Mouse (Mus musculus) embryonic fibroblast, embryonic 13.5 days (primary cell): Measurements from ENCODE around the gene Pgm2l1. TPM values are rescaled to one million over a fixed set of nuclear protein-coding genes. Genes with fewer than 3 reads are reported as not detected.
A peak's percentile ranks its signal among the peaks of the same experiment; 100 is the strongest.
"Not testable (repeated sequence)": the region's sequence is repeated elsewhere in the genome, so short reads cannot be mapped to it uniquely, and the experiment has no call there.

Source experiments
- H3K27ac ChIP-seq: 2 replicates; pipeline ENCODE4 v1.5.1; 2012; ENCODE audit warnings: low read length, control low read depth, inconsistent platforms; ENCODE audit not compliant: insufficient read depth
- H3K4me1 ChIP-seq: 2 replicates; pipeline ENCODE4 v1.6.1; 2011; ENCODE audit warnings: low read length; ENCODE audit not compliant: control insufficient read depth, insufficient read depth
- H3K4me3 ChIP-seq: 2 replicates; pipeline ENCODE4 v1.5.1; 2011; ENCODE audit warnings: mild to moderate bottlenecking, control low read depth, low read length; ENCODE audit not compliant: insufficient read depth
- CTCF ChIP-seq: IDR thresholded peaks from 2 replicates; pipeline ENCODE4 v1.5.1; 2011; ENCODE audit warnings: mild to moderate bottlenecking, control low read depth, low read length, moderate library complexity, borderline replicate concordance; ENCODE audit not compliant: insufficient read depth
- POLR2A ChIP-seq: IDR thresholded peaks from 2 replicates; pipeline ENCODE4 v1.6.1; 2011; ENCODE audit warnings: low read depth, mild to moderate bottlenecking, control low read depth, low read length, moderate library complexity
- polyA plus RNA-seq: library from polyadenylated mRNA; stranded (reverse); fragments of >200 nt; gene quantifications from 2 replicates; pipeline ENCODE4 v1.2.4, GENCODE M21; 2011; ENCODE audit warnings: low read depth; ENCODE audit not compliant: missing spikeins, insufficient read length

Pgm2l1 gene
- polyA plus RNA-seq, 1 experiment = 8.6 TPM

DNA sequence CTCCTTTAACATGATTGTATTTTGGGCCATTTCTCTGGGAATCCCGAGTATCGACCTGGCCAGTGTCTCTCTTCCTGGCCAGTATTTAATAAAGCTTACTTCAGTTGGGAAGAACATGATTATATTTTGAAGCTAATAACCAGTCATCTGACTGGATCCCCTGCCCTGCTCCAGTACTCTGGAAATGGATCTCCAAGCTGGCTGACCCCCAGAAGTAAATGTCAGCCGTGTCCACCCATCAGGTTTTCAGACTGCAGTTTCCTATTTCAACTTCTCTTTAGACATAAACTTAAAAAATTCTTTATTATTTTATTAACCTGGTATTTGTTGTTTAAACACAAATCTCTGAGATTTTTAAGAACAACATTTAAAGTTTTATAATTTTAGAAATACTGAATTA lies 18.0 kb downstream of the Pgm2l1 start:
- Histone ChIP-seq H3K4me3 (no peak overlapping the region), H3K4me1 (no peaks in the 10 kb centered on the region), H3K27ac (no peak overlapping the region)
- no peak for TF ChIP-seq CTCF
- no peak for TF ChIP-seq POLR2A

DNA sequence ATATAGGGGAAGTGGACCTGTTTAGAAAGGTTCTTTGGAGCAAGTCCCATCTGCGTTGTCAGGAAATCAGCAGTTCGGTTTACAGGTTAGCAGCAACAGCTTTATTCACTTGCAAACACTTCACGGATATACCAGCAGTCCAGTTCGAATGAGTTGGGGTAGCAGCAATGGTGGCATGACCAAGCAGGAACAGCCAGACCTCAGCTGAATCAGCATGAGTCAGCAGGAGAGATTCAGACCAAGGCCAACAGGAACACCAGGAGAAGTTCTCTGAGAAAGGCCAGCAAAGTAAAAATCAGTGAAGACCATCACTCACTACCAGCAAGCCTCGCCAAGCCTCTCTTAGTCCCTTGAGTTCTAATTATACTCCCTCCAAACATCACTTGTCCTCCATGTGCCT lies 23.5 kb downstream of the Pgm2l1 start:
- TF ChIP-seq POLR2A (no peak), CTCF (no peak)
- no peak overlapping the region for H3K27ac ChIP-seq
- H3K4me1 ChIP-seq = no peaks in the 10 kb centered on the region
- no peak overlapping the region for H3K4me3 ChIP-seq

DNA sequence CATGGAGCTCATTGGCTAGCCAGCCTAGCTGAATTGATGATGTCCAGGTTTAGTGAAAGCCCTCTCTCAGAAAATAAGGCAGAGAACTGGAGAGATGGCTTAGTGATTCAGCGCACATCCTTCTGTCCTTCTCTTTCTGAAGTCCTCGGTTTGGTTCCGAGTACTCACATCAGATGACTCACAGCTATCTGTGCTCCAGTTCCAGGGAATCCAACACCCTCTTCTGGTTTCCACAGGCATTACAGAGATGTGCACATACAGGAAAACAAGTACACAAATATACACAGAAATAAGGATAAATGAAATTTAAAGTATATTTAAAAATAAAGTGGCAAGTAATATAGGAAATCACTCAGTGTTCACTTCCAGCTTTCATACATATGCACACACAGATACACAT lies 35.2 kb downstream of the Pgm2l1 start:
- Histone ChIP-seq H3K4me1 (no peaks in the 10 kb centered on the region), H3K4me3 (no peak overlapping the region), H3K27ac (no peak overlapping the region)
- TF ChIP-seq POLR2A (no peak), CTCF (no peak)

DNA sequence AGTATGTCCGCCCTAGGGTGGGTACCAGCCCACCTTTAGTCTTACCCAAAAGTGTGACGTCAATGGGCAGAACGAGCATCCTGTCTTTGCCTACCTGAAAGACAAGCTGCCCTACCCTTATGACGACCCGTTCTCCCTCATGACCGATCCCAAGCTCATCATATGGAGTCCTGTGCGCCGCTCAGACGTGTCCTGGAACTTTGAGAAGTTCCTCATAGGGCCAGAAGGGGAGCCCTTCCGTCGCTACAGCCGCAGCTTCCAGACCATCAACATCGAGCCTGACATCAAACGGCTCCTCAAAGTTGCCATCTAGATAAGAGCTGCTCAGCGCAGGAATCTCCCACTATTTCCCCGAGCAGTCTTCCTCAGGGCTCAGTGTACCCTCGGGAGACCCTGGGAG lies 37.7 kb downstream of the Pgm2l1 start:
- not testable (repeated sequence) for H3K4me3 ChIP-seq, H3K27ac ChIP-seq, H3K4me1 ChIP-seq

DNA sequence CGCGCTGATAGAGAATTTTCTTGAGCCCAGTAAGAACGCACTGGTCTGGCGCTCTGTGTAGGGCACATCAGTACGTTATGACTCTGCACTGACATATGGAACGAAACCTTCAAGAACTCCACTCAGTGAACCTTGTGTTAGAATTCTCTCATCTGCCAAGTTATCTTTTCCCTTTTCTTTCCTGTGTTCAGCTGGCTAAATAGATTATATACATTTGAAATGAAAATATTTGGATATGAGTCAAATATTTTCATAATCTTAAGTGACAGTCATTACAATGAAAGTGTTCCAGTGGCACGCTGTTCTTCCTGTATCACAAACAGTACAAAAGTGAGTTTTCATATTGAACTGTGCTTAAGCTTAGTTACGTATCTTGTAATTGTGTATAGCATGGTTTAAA lies 45.2 kb downstream of the Pgm2l1 start:
- no peak overlapping the region for H3K27ac ChIP-seq
- TF ChIP-seq CTCF = no peak
- TF ChIP-seq POLR2A = no peak
- no peaks in the 10 kb centered on the region for H3K4me1 ChIP-seq
- H3K4me3 ChIP-seq = no peak overlapping the region

DNA sequence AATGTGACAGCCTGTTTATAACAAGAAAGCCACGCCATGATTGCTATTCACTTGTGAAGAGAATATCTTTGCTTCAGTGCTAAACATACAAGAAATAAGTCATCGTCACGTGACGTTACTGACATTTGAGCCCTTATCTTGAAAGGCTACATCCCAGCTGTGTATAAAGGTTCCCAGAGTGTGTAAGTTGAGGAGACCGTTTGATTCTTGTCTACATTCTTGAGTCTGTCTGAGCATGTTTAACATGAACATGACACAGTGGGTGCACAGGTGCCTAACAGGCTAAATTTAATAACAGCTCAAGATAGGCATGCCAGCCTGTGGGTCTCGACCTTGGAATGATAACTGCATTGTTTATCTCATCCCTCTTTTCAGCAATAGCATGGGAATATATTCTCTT lies 47.3 kb downstream of the Pgm2l1 start:
- H3K4me1 ChIP-seq = no peaks in the 10 kb centered on the region
- TF ChIP-seq CTCF = no peak
- no peak for TF ChIP-seq POLR2A
- H3K27ac ChIP-seq = no peak overlapping the region
- no peak overlapping the region for H3K4me3 ChIP-seq

DNA sequence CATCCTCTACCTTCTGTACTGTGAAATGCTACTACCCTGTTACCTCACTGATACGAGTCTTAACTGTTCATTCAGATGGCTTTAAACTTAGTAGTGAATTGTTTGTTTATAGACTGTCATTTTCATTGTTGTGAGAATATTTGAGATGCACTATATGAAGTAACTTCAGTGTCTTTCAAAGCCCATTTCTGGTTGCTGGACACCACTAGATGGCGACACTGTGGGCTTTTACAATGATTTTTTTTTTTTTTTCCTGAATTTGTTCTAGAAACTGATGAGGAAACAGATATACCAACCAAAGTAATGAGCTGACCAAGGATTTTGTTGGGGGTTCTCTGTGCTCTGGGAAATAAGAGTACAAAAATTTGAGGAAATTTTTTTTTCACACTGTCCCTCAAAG lies 49.2 kb downstream of the Pgm2l1 start:
- Histone ChIP-seq H3K27ac (no peak overlapping the region), H3K4me3 (no peak overlapping the region), H3K4me1 (0 out of 2 replicates have a peak, but pooled peaks cover 2% of the 10 kb centered on the region)
- TF ChIP-seq CTCF (no peak), POLR2A (no peak)

DNA sequence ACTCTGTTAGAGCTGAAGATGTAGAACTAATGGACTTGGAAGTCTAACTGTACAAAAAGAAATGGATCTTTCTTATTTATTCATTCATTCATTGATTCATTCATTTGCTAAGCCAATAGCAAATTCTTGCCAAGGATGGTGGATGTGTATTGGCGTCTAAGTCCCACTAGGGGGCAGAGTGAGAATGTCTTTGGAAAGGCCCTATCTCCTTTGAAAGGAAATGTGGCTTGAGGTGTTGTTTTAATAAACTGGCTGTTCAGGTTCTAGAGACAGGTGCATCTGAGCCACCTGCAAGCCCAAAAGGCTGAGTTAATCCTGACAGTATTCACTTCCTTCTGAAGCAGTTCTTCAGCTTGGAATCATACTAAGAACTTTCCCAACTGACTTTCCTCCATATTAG lies 52.6 kb downstream of the Pgm2l1 start:
- Histone ChIP-seq H3K4me1 (peaks cover 9% of the 10 kb centered on the region), H3K4me3 (no peak overlapping the region), H3K27ac (no peak overlapping the region)
- TF ChIP-seq CTCF (no peak), POLR2A (no peak)

DNA sequence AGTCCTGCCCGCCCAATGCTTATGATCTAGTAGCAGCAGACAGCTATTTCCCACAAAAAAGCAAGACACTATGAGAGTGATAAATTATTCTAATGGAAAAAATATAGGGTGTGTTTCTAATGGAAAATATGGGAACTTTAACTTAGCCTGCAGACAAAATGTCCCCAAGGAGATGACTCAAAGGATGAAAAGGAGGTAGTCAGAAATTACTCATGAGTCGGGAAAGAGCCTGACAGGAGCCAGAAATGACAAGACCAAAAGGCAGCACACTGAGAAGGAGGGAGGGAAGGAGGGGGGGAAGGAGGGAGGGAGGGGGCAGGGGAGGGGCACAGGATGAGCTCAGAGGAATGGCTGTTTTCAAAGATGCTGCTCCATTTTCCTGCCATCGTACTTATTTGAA lies 54.4 kb downstream of the Pgm2l1 start:
- peaks cover 15% of the 10 kb centered on the region for H3K4me1 ChIP-seq
- TF ChIP-seq CTCF (no peak), POLR2A (no peak)
- H3K4me3 ChIP-seq = no peak overlapping the region
- H3K27ac ChIP-seq = peak overlapping the region; percentile 89

DNA sequence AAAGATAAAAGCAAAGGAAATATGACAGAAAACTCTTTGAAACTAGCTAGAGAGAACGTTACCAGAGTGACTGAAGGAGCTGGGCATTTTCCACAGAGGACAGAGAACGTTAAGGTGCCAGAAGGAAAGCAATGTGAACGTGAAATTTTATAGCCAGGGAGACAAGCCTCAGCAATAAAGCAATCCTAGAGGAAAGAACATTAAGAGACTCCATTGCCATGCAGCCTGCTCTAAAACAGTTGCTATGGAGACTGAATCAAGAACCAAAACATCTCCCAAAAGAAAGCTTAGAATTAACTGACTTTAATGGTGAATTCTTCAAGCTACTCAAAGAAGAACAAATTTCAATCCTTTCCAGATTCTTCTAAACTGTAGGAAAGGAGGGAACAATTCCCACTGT lies 56.1 kb downstream of the Pgm2l1 start:
- TF ChIP-seq CTCF (no peak), POLR2A (no peak)
- peaks cover 16% of the 10 kb centered on the region for H3K4me1 ChIP-seq
- H3K27ac ChIP-seq = no peak overlapping the region; the same call in 1 of the 2 replicates
- no peak overlapping the region for H3K4me3 ChIP-seq

DNA sequence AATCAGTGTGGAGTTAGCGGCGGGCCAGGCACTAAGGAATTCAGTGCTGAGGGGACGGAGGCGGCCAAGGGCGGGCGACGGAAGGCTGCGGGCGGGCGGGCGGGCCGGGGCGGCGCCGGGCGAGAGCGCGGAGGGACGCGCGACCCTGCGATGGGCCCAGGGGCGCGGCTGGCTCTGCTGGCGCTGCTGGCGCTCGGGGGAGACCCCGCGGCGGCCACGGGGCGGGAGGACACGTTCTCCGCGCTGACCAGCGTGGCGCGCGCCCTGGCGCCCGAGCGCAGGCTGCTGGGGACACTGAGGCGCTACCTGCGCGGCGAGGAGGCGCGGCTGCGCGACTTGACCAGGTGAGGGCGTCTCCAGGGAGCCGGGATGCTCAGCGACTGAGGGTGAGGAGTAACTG lies 58.2 kb downstream of the Pgm2l1 start, which contains the start of gene P4ha3:
P4ha3 (plus strand) TSS at position 138 of the 400 bp plus-strand sequence.
- peak; percentile 36 for TF ChIP-seq POLR2A
- peak; percentile 21; the same call in 1 of the 2 replicates for TF ChIP-seq CTCF
- Histone ChIP-seq H3K4me3 (peak within 1 kb of the TSS; percentile 52), H3K27ac (peak within 1 kb of the TSS; percentile 98), H3K4me1 (peaks cover 20% of the 10 kb centered on the region)
